Mouse (Mus musculus) megakaryocyte, adult 5-6 weeks (primary cell): ENCODE measurements around the gene Klhl11. TPM values are rescaled to one million over a fixed set of nuclear protein-coding genes. Genes with fewer than 3 reads are reported as not detected.
A peak's percentile ranks its signal among the peaks of the same experiment; 100 is the strongest.

ENCODE experiments used
- ATAC-seq: 2 replicates; pipeline ENCODE4 v1.8.0; 2016; ENCODE audit warnings: mild to moderate bottlenecking, inconsistent platforms; ENCODE audit not compliant: poor library complexity, severe bottlenecking
- total RNA-seq, 2 experiments: library from RNA; stranded (forward) in 1 of 2; stranded (reverse) in 1 of 2; fragments of 153-499, 151-499 nt in 1 of 2; fragments of 221-1000, 200-1000 nt in 1 of 2; gene quantifications; 2 replicates each; pipeline versions ENCODE4 v1.2.3 to v1.2.4; 2015 to 2017

Klhl11 gene
- total RNA-seq, 2 experiments from 2014 or later, result 5.9 to 14.5 TPM

DNA sequence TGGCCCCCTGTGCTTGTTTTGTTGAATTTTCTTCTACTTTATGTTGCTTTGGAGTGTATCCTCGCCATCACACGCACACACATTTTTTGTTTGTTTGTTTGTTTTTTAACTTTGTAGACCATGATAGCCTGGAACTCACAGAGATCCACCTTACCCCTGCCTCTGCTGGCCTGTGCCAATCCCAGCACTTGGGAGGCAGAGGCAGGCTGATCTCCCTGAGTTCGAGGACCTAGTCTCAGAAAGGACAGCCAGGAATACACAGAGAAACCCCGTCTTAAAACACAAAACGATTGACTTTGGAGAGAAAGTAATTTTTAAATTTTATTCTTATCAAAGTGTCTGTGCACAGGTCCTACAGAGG, 374 bp upstream of the Klhl11 start:
- ATAC-seq, result peak; percentile 43

DNA sequence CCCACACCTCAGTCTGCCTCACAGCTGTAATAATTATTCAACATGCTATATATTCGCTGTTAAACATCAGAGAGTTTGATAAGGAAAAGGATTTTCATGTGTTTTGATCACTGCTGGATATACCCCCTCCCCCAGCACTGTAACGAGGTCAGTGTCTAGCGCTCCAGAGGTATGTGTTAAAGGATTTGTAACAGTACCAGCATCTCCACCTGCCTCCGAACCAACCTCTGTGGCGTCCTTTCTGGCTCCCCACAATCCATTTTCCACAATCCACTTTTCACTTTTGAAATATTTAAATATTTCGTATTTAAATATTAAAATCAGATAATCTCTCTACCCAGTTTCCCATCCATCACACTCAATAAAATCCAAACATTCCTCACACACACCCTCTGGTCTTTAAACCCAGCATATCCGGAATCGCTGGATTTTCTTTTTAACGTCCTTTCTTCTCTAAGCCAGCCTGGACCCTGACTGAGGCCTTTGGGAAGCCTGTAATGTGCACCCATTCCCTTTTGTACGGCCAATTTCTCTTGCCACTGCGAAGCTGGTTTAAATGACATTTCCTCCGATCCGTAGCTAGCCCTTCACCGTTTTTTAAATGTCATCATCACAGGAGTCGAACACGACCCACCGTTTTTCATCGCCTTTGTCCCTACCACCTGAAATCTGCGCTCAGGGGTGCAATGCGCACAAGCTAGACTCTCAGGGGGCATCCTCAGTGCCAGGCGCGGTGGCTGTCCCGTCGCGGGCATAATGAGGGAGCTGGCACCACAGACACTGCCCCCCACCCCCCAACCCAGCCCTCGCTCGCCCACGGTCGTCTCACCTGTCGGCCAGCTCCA, 967 bp downstream of the Klhl11 start:
- ATAC-seq, result no peak

DNA sequence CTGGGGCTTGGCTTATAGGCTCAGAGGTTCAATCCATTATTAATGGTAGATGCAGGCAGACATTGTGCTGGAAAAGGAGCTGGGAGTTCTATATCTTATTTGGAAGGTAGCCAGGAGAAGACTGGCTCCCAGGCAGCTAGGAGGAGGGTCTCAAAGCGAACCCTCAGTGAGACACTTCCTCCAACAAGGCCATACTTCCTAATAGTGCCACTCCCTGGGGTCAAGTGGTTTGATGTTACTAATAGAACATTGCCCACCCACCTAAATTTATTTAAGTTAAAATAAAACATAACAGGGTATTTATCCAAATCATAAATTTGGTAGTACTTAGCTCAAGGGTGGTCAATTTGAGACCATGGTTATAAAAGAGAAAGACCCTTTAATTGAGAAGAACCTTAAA, 6.7 kb downstream of the Klhl11 start:
- no peak for ATAC-seq

DNA sequence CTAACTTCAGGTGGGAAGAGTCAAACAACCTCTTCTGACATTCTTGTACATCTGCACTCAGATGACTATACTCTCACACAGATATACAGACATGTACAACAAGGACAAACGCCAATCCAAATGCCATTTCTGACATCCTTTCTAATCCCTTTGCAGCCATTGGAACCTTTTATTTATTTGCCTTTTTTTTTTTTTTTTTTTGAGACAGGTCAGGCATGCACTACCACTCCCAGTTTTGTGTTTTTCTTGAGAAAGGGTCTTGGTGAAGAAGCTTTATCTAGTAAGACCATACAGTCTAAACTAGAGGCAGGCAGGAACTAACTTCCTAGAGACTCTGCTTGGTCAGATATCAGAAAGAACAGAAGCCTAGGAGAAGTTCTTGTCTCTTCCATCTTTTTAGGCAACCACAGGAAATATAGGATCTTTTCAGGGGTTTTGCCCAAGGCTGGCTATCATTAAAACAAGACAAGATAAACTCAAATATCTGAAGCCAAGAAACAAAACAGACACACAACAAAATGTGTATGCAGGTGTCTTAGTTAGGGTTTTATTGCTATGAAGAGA, 7.2 kb downstream of the Klhl11 start:
- ATAC-seq, result no peak

DNA sequence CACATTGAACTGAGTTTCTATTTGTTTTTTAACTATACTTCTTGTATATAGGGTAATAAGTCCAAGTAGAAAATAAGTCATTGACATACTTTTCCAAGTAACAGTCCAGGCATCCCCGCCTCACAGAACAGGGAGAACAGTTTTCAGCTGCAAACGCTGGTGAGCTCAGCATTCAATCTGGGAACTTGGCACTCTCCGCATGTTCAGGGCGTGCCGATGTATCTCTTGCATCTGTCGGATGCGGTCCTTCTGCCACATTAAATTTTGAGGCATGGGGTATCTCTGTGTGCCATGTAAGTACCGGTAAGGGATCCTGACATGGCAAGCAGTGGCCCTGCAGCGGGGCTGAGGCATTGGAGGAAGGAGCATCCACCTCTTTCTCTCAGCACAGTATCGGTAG, 9.8 kb downstream of the Klhl11 start:
- ATAC-seq, result no peak

DNA sequence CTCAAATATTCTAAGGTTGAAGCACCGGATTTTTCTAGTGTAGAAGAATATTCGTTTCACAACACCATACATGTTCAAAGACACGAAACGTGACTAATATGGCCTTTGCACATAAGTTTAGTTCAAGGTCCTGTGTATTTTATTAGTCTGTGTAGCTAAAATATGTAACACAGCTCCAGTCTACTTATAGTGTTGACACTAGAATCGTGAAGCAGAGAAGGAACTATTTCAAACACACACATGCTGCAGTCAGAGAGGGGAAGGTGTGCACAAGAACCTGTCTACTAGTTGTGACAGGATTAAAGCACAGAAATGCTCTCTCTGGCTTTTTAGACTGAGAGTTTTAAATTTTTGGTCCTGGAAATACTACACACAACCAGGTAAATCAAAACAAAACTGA, 14.8 kb downstream of the Klhl11 start:
- no peak for ATAC-seq

DNA sequence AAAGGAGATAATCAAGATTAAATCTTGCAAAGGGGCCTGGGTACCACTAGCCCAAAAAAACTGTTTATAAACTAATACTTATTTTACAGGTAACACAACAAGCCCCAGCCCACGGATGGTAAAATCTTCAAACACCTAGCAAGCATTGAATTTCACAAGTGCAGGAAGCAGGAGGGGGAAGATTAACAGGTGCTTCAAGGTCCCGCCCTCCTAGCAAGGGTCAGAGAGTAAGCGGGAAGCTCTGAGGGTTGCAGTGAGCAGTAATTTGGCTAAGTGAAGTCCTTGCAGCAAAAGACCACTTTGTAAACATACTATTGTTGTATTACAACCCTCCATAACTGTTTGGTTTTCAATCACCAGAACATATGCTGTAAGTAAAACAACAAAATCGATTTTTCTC, 15.3 kb downstream of the Klhl11 start:
- no peak for ATAC-seq

DNA sequence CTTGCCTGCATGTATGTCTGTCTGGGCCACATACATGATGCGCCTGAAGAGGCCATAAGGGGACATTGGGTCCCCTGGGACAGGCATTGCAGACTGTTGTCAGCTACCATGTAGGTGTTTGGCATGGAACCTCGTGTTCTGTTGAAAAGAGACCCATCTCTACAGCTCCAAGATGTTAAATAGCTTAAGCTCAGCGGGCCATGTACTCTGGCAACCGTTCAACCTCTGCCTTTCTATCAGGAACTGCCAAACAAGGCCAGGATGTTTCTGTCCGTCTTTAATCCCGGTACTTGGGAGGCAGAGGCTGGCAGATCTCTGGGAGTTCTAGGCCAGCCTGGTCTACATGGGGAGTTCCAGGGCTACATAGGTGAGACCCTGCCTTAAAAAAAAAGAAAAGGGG, 29.9 kb downstream of the Klhl11 start:
- no peak for ATAC-seq

DNA sequence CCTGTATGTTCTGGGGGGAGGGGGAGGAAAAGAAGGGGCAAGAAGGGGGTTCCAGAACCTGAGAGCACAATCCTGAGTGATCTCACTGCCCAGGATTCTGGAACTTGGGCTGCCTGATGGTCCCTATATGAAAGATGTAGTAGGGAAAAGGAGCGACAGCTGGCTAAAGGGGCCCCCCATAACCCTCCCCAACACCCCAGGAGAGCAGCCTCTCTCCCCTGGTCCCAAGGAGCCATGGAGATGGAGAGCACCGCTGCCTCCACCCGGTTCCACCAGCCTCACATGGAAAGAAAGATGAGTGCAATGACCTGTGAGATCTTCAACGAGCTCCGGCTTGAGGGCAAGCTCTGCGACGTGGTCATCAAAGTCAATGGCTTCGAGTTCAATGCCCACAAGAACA, 30.7 kb downstream of the Klhl11 start, which contains the start of the genes Nt5c3b and Klhl10:
TSS of gene Nt5c3b (minus strand) at position 12 of the 400 bp plus-strand sequence.
TSS of gene Klhl10 (plus strand) at position 121 of the 400 bp plus-strand sequence.
- ATAC-seq, result no peak

DNA sequence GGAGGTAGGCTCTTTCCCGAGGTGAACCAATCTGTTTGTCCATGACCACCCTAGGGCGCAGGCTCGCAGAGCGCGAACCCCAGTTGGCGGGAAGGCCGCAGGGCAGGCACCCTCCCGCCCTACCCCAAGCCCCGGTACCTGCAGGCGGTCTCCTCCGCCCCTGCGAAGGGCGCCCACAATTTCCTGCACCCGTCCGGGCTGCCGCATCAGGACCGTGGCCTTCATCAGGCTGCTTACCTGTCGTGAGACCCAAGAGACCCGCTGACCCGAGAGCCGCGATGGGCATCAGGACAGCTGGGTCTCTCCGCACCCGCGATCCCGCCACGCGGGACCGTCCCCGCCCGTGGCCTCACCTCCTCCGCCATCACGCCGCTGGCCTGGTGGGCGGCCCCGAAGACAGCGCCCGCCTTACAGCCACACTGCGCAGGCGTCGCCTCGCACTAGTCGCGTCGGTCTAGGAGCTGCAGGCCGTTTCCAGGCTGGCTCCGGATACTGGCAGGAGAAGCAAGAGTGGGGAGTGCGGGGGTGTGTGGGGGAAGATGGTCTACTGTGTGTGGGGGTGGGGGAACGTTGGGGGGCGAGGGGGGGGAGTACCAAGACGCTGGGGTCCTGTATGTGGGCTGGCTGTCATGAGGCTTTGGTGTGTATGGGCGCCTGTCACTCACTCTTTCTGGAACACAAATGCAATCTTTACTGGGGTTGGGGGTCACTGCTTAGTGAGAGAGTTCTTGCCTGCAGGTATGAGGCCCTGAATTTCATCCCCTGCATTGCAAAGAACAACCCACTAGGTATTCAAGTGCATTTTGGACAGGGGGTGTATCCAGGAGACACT, 31.6 kb downstream of the Klhl11 start:
- peak; percentile 99 for ATAC-seq

DNA sequence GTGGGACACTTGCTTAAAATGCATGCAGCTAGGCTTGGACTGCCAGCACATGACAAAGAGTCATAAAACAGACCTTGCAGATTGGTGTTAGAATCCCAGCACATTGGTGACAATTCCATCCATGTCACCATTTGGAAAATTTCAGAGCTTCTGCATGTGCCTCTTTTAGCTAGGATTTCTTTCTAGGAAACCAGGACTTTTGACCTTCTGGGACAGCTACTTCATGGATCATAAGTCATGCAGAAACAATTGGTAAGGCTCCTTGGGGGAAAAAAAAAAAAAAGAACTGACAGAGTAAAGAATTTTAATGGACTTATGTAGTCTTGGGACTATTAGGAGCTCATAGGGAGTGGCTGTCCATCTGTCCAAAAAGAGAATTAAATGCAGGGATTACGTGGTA, 34.6 kb downstream of the Klhl11 start:
- ATAC-seq, result no peak

DNA sequence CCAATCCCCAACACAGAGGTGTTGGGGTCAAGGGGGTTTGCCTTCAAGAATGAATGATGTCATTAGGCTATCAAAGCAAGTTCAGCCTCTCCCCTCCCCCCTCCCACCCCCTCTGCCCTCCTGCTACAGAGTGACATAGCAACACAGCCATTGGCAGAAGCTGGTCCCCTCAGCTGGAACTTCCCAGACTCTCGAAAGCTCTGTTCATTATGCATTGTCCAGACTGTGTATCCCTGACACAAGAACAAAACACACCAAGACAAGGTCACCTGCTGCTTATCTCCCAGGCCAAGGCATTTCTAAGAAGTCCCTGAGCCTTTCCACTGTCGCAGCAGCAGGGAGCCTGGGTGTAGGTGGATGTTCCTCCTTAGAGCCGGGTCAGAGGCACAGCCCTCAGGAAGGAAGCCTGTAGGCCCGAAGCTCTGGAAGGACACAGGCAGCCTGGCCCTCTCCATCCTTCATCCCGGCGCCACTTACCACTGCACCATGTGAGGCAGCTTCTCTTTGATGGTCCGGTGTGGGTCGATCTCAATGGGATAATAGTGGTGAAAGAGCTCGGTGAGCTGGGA, 36.8 kb downstream of the Klhl11 start:
- no peak for ATAC-seq

DNA sequence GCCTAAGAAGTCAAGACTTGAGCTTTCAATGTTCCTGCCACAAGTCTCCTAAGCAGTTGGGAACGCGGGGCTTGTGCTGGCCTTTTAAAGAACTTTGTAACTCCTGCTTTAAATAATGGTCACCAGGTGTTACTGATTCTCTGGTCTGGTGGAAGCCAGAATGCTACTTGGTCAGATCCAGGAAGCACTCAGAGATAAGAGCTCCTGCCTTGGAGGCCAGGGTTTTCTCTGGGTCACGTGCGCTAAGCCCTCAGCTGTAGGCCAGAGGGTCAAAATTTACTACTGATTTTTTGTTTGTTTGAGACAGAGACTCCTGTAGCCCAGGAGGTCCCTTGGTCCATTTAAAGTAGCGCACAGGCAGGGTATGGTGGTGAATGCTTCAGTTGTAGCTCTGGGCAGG, 40.5 kb downstream of the Klhl11 start:
- no peak for ATAC-seq

DNA sequence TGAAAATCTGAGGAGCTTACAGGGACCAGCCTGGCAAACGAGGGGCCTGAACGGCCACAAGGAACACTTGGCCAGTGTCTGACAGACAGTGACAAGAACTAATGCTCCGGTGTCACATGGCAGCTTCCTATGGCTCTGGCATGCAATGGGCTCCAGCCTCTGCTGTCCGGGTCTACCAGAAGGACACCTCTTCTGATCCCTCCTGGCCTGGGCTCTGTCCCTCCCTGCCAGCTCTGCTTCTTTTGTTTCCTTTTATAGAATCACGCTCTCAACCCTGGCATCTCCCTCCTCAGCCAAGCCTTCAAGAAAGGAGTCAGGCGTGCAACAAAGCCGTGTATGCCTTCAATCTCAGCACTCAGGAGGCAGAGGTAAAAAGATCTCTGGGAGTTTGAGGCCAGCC, 42.5 kb downstream of the Klhl11 start:
- no peak for ATAC-seq

DNA sequence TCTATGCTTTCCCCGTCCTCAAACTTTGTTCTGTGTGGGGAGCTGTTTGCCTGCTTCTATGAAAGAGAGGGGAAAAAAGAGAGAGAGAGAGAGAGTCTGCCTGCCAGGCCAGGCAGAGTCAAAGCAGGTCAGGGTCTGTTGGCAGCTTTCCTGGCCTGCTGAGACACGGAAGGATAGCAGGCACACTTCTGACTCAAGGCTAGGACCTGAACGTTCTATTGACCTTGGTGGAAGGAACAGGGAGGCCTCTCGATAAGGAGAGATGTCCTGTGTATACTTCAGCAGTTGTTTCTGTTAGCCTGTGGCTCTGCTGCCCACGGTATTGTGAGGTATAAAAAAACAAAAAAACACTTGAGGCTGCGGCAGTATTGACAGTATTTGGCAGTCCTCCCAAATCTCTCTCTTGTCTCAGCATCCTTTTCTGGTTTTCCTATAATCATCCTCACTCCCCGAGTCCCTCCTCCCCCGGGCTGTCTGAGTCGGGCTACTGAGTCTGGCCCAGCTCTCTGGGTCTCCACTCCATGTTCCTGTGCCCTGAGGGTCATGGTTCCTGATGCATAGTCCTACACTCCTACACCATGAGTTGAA, 43.8 kb downstream of the Klhl11 start:
- no peak for ATAC-seq

DNA sequence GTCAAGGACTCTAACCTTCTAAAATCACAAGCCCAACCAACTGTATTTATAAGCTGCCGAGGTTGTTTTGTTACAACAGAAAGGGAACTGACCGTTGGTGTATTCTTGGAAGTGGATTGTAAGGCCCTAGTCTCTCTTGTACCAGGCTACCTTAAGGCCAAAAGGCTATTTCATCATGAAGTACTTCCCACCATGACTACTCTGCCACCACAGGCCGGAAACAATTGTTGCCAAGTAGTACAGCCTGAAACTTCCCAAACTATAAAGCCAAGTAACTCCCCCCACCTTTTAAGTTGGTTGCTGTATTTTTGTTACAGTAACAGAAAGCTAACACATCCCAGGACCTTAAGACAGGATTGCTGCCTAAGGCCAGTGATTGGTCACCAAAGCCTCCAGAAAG, 45.7 kb downstream of the Klhl11 start:
- peak; percentile 50 for ATAC-seq

DNA sequence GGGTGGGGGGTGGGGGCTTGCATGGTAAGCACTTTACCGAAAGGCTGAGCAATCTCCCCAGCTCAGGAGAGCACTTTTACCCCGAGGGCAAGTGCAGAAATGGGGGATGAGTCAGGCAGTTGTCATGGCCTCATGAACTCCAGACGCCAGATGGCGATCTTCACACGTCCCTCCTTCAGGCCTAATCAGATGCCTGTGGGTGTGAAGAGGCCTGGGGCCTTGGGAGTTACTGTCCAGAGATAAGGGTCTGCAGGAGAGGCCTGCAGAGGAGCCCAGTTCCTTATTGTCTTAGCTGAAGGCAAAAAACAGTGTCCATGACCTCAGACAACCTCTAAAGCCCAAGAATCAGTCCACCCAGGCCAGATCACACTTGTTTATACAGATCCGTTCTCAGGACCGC, 46.7 kb downstream of the Klhl11 start:
- ATAC-seq, result peak; percentile 71

DNA sequence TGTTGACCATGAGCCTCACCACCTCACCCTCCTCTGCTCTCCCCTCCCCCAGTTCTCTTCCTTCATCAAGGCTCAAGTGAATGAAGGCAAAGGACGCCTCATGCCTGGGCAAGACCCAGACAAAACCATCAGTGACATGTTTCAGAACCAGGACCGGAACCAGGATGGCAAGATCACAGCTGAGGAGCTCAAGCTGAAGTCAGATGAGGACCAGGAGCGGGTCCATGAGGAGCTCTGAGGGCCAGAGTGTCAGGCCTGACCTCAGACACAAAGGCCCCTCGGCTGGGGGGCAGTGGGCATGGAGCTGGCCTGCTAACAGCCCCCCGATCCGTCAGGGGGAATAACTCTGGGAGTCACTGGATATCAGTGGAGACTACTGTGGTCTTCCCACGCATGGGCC, 48.7 kb downstream of the Klhl11 start:
- no peak for ATAC-seq

DNA sequence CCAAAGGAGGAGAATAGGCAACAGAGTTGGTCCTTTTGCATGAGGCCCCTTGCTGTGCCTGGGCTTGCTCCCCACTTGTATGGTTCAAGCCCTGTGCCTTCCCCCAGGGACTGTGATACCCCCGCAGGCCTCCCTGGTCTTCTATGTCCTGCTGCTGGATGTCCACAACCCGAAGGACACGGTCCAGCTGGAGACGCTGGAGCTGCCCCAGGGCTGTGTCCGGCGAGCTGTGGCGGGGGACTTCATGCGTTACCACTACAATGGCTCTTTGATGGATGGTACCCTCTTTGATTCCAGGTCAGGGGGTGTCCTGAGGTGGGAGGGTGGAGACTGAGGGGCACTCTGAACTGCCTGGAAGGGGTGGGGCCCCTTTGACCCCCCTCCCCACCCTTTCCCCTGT, 51.0 kb downstream of the Klhl11 start:
- no peak for ATAC-seq

DNA sequence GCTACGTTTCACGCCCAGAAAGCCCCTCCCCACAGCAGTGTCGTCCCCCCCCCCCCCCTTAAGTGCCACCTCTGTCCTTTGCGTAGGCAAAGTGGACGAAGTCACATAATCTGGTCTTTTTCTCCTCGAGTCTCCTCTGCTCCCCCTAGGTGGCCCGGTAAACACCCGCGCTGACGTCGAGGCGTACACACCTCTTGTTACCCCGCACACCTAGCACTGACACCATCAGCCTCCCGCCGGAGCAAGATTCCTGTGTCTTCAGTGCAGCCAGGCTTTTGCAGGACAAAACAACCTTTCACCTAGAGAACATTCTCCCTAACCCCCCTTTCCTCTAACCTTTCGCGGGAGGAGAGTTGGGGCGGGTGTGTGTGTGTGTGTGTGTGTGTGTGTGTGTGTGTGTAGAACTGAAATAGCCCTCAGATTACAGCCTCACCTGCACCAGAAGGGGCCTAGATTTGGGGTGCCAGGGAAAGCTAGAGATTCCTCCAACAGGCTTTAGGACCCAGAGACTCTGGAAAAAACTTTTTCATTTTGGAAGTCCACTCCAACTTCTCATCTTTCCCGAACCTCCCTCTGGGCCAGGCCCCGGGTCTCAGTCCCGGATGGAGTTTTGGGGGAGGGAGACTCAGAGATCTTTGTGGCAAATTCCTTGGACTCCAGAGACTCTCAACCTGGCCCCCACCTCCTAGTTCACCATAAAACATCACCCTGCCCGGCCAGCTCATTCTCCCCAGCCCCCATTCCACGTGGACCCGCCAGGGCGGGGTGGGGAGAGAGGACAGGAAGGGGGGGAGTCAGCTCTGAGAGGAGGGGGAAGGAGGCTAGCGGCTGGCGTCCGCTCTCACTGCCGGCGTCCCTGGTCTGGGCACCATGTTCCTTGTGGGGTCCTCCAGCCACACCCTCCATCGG, 57.4 kb downstream of the Klhl11 start, which contains the start of gene Fkbp10:
TSS of gene Fkbp10 (plus strand) at position 784 of the 909 bp plus-strand sequence.
- ATAC-seq, result no peak
